Mouse (Mus musculus): ENCODE results near the gene Rab17. TPM values are rescaled to one million over a fixed set of nuclear protein-coding genes. Genes with fewer than 3 reads are reported as not detected.
A peak's percentile ranks its signal among the peaks of the same experiment; 100 is the strongest.

The Rab17 gene
- polyA plus RNA-seq (2012; ENCODE audit: insufficient read depth, low replicate concordance): 3.4 TPM in 1 of 2 replicates, not detected in the other

DNA sequence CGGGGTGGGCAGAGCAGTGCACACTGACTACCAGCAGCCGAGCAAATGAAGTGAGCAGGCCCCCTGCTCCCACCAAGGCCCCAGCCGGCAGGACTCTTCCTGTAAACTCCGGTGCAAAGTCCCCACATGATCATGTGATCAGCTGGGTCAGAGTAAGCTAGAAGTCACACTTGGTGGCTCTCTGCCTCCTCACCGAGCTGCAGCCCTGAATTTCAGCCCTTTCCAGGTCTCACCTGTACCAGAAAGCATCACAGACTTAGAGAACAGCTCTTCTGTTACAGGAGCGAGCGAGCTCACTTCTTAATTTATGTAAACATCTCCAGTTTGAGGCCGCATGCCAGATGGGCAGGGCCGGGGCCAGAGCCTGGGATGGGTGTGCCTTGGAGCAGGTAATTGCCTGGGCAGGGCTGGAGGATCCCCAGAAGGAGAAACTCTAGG lies at the start of gene Rab17:
TSS of gene Rab17 (minus strand) at position 315 of the 438 bp plus-strand sequence.
- Histone ChIP-seq H3K4me3 (replicated peaks) (peak within 1 kb of the TSS; percentile 86), H3K9me3 (no peaks in the 10 kb centered on the region), H3K36me3 (replicated peaks; ENCODE audit: low read length) (no peaks in the 10 kb centered on the region), H3K27me3 (replicated peaks) (peaks cover 29% of the 10 kb centered on the region), H3K4me1 (peaks cover 57% of the 10 kb centered on the region)
- TF ChIP-seq GATA1 (IDR thresholded peaks at IDR 0.05; ENCODE audit: borderline replicate concordance, low read length) (no peak), FLI1 (IDR thresholded peaks at IDR 0.05; ENCODE audit: low read length) (no peak)

DNA sequence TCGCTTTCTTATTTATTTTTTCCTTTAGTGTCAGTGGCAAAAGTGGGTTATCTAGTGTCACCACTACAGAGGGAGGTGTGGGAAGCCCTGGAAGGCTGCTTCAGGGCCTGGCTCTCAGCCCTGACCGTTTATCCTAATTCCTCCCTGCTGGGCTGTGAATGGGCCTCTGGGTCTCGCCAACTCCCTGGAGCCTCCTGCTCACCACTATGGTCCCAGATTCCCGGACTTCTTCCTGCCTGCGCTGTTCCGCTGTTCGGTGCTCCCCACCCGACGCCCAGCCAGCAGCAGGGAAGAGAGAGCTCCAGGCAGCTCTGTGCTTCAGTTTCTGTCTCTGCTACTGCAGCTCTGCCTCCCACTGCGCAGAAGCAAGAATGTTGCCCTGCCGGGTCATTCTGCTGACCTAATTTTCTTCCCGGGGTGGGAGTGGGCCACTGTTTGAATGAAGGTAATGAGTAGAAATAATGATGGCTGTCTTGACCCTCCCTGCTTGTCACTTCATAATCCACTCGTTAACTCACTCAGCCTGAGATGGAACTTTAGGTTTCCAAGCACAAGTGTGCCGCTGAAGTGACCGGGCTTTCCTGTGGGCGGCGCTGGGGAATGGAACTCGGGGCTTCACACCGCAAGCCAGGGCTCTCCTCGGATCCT lies 47.8 kb upstream of the Rab17 start:
- TF ChIP-seq GATA1 (IDR thresholded peaks at IDR 0.05; ENCODE audit: borderline replicate concordance, low read length) (no peak), FLI1 (IDR thresholded peaks at IDR 0.05; ENCODE audit: low read length) (no peak)
- peaks cover 7% of the 10 kb centered on the region for H3K36me3 ChIP-seq (replicated peaks; ENCODE audit: low read length)

DNA sequence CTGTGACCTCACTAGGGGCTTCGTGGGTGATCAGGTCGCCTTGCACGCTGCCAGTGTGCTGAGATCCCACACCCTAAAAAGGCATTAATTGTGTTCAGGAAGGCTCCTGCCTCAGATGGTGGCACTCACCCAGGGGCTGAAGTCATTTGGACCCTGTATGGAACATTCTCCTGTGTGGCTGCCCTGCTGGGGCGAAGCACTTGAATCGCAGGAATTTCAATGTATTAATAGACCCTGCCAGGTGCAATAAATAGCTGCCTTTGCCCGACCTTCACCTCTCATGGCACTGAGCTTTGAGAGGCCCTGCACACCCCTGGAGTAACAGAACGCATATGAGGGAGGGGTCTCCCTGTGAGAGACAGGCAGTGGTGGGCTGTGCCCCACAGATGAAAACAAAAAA lies 46.1 kb upstream of the Rab17 start:
- Histone ChIP-seq H3K36me3 (replicated peaks; ENCODE audit: low read length) (peaks cover 5% of the 10 kb centered on the region), H3K9me3 (peaks cover 6% of the 10 kb centered on the region), H3K27me3 (replicated peaks) (no peaks in the 10 kb centered on the region), H3K4me3 (replicated peaks) (no peak overlapping the region), H3K4me1 (peaks cover 60% of the 10 kb centered on the region)
- TF ChIP-seq FLI1 (IDR thresholded peaks at IDR 0.05; ENCODE audit: low read length): no peak
- TF ChIP-seq GATA1 (IDR thresholded peaks at IDR 0.05; ENCODE audit: borderline replicate concordance, low read length): no peak

More for the DNA sequence above, 47.8 kb upstream of the Rab17 start:
- peaks cover 9% of the 10 kb centered on the region for H3K9me3 ChIP-seq
- H3K4me3 ChIP-seq (replicated peaks): no peak overlapping the region
- no peaks in the 10 kb centered on the region for H3K27me3 ChIP-seq (replicated peaks)
- H3K4me1 ChIP-seq: peaks cover 55% of the 10 kb centered on the region

DNA sequence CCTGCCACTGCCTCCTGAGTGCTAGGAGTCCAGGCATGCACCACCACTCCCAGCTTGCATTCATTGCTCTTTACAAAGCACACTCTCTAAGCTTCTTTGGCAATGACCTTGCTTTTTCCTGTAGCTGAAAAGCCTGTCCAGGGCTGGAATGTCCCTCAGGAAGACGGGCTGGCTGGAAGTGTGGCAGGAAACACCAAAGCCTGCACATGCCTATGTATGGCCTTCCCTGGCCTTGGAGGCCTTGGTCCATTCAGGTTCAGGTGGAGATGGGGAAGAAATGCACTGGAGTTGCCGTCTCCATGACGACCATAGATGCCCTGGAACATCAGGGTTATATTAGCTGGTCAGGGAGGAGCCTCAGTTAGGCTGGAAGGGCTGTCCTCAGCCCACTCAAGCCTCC lies 44.3 kb upstream of the Rab17 start:
- Histone ChIP-seq H3K4me1 (peaks cover 65% of the 10 kb centered on the region), H3K36me3 (replicated peaks; ENCODE audit: low read length) (peaks cover 4% of the 10 kb centered on the region), H3K4me3 (replicated peaks) (peak overlapping the region; percentile 23), H3K27me3 (replicated peaks) (no peaks in the 10 kb centered on the region), H3K9me3 (peaks cover 5% of the 10 kb centered on the region)
- TF ChIP-seq FLI1 (IDR thresholded peaks at IDR 0.05; ENCODE audit: low read length) (no peak), GATA1 (IDR thresholded peaks at IDR 0.05; ENCODE audit: borderline replicate concordance, low read length) (no peak)

DNA sequence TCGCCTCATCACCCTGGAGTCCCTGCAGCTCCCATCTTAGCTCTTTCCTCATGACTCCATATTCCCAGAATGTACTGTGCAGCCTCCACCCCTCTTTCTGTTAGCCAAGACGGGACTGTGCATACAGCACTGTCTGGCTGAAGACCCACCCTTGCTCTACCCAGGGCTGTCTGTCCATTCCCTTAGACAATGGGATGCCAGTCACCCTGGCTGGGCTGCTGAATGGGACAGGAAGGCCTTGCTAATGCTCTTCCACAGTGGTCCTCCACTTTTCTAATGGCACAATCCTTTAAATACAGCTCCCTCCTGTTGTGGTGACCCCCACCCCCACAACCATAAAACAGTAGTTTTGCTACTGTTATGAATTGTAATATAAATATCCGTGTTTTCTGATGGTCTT lies 41.9 kb upstream of the Rab17 start:
- TF ChIP-seq GATA1 (IDR thresholded peaks at IDR 0.05; ENCODE audit: borderline replicate concordance, low read length): no peak
- no peak for TF ChIP-seq FLI1 (IDR thresholded peaks at IDR 0.05; ENCODE audit: low read length)
- peaks cover 73% of the 10 kb centered on the region for H3K4me1 ChIP-seq
- H3K9me3 ChIP-seq: peaks cover 2% of the 10 kb centered on the region
- no peak overlapping the region for H3K4me3 ChIP-seq (replicated peaks)
- peaks cover 4% of the 10 kb centered on the region for H3K36me3 ChIP-seq (replicated peaks; ENCODE audit: low read length)
- H3K27me3 ChIP-seq (replicated peaks): no peaks in the 10 kb centered on the region

DNA sequence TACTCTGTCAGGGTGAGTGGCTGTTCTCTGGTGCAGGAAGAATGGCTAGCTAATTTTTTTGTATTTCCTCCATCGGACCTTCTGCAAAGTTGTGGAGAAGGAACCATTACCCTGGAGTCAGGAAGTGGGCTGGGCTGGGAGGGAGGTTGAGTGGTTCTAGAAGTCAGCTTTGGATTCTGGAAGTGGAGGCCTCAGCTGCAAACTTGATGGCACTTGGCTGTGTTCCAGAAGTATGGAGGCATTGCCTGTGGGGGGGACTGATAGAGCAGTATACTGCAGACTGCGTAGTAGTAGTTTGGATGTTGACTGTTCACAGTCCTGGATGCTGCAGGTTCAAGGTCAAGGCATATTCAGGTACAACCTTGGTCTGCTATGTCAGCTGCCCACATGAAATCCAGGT lies 41.3 kb upstream of the Rab17 start:
- no peaks in the 10 kb centered on the region for H3K27me3 ChIP-seq (replicated peaks)
- H3K9me3 ChIP-seq: no peaks in the 10 kb centered on the region
- no peak overlapping the region for H3K4me3 ChIP-seq (replicated peaks)
- H3K36me3 ChIP-seq (replicated peaks; ENCODE audit: low read length): peaks cover 4% of the 10 kb centered on the region
- TF ChIP-seq FLI1 (IDR thresholded peaks at IDR 0.05; ENCODE audit: low read length) (no peak), GATA1 (IDR thresholded peaks at IDR 0.05; ENCODE audit: borderline replicate concordance, low read length) (no peak)
- H3K4me1 ChIP-seq: peaks cover 78% of the 10 kb centered on the region

DNA sequence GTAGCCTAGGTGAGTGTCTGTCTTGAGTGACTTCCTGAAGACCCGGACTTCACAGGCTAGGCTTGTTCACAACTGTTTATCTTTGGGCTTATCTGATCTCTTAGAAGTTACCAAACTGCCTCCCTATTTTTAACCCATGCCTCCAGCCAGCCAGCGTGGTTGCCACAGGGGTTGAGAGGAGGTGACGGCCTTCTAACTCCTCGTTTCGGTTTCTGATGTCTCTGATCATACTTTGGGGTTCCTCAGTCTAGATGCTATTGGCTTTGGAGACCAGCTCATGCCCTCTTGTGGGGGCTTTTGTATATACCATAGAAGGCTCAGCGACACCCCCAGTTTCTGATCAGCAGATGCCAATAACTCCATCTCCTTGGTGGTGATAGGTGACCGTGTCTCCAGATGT lies 40.8 kb upstream of the Rab17 start:
- Histone ChIP-seq H3K4me3 (replicated peaks) (no peak overlapping the region), H3K4me1 (peaks cover 78% of the 10 kb centered on the region), H3K27me3 (replicated peaks) (no peaks in the 10 kb centered on the region), H3K9me3 (no peaks in the 10 kb centered on the region), H3K36me3 (replicated peaks; ENCODE audit: low read length) (peaks cover 4% of the 10 kb centered on the region)
- TF ChIP-seq GATA1 (IDR thresholded peaks at IDR 0.05; ENCODE audit: borderline replicate concordance, low read length) (no peak), FLI1 (IDR thresholded peaks at IDR 0.05; ENCODE audit: low read length) (no peak)

DNA sequence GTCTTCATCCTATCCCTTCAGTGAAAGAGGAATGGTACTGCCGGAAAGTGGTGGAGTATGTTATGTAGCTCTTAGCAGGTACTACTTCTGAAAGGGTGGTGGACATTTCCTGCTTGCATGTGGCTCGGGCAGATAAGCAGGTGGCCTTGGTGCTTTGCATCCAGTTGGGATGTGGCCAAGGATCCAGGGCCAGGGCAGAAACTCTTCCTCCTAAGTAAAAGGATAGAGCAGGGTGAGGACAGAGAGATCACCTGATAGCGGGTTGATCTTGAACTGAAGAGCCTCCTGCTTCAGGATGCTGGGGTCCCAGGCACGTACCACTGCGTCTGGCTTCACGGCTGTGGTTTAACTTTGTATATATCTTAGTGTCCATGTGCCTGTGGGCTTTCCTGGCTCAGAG lies 39.8 kb upstream of the Rab17 start:
- no peak overlapping the region for H3K4me3 ChIP-seq (replicated peaks)
- no peaks in the 10 kb centered on the region for H3K9me3 ChIP-seq
- H3K4me1 ChIP-seq: peaks cover 68% of the 10 kb centered on the region
- H3K36me3 ChIP-seq (replicated peaks; ENCODE audit: low read length): peaks cover 4% of the 10 kb centered on the region
- H3K27me3 ChIP-seq (replicated peaks): no peaks in the 10 kb centered on the region
- TF ChIP-seq GATA1 (IDR thresholded peaks at IDR 0.05; ENCODE audit: borderline replicate concordance, low read length): no peak
- no peak for TF ChIP-seq FLI1 (IDR thresholded peaks at IDR 0.05; ENCODE audit: low read length)

DNA sequence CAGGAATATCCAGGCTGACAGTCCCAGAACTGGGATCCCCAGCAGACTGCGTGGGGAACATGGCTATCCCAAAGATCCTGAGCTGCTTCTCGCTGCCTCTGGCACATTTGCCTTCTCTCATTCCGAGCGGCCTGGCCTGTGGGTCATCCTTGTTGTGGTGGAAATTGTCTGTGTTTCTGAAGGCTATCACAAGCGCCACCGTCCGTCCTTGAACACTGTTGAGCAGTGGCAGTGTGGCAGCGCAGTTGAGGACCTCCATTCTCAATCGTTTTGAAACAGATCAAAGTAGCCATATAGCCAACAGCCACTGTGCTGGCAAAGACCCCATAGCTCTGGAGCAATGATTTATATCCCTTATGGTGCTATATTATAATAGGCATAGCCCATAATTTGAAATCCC lies 39.3 kb upstream of the Rab17 start:
- TF ChIP-seq FLI1 (IDR thresholded peaks at IDR 0.05; ENCODE audit: low read length) (no peak), GATA1 (IDR thresholded peaks at IDR 0.05; ENCODE audit: borderline replicate concordance, low read length) (no peak)
- peaks cover 4% of the 10 kb centered on the region for H3K36me3 ChIP-seq (replicated peaks; ENCODE audit: low read length)
- H3K9me3 ChIP-seq: no peaks in the 10 kb centered on the region
- no peaks in the 10 kb centered on the region for H3K27me3 ChIP-seq (replicated peaks)
- peaks cover 66% of the 10 kb centered on the region for H3K4me1 ChIP-seq
- no peak overlapping the region for H3K4me3 ChIP-seq (replicated peaks)

DNA sequence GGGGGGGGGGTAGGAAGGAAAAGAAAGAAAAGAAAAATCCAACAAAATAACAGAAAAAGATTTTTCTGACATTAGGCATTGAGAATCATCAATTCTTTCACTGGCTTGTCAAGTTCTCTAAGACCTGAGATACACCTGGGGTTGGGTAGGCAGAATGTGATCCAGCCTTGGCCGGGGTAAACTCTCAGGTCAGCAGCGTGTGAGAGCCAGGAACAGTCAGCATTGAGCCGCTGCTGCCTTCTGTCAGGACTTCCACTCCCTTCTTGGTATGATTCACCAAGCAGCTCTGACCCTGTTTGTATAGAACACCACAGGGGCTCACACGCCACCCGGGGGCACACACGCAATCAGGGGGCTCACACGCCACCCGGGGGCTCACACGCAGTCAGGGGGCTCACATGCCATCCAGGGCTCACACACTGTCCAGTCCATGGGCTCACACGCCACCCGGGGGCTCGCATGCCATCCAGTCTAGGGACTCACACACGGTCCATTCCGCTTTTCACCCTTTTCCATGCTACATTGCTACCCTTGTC lies 38.8 kb upstream of the Rab17 start:
- TF ChIP-seq FLI1 (IDR thresholded peaks at IDR 0.05; ENCODE audit: low read length) (no peak), GATA1 (IDR thresholded peaks at IDR 0.05; ENCODE audit: borderline replicate concordance, low read length) (no peak)
- Histone ChIP-seq H3K4me1 (peaks cover 66% of the 10 kb centered on the region), H3K9me3 (no peaks in the 10 kb centered on the region), H3K27me3 (replicated peaks) (no peaks in the 10 kb centered on the region), H3K36me3 (replicated peaks; ENCODE audit: low read length) (peaks cover 4% of the 10 kb centered on the region), H3K4me3 (replicated peaks) (no peak overlapping the region)
